Mouse (Mus musculus) kidney, adult 2 months (tissue): ENCODE data around the gene Nlrp6.

ENCODE experiments used
- CTCF ChIP-seq: fragments of 200-500 bp; conservative IDR thresholded peaks from 2 replicates; pipeline ENCODE4 v1.5.1; 2011; ENCODE audit warnings: low read depth, mild to moderate bottlenecking, control low read depth, low read length, moderate library complexity, mixed read lengths; ENCODE audit not compliant: insufficient read depth, insufficient read length
- POLR2A ChIP-seq: fragments of 200-500 bp; IDR thresholded peaks from one replicate; pipeline ENCODE4 v1.6.1; 2011; ENCODE audit warnings: low read depth, low read length, control low read depth

DNA sequence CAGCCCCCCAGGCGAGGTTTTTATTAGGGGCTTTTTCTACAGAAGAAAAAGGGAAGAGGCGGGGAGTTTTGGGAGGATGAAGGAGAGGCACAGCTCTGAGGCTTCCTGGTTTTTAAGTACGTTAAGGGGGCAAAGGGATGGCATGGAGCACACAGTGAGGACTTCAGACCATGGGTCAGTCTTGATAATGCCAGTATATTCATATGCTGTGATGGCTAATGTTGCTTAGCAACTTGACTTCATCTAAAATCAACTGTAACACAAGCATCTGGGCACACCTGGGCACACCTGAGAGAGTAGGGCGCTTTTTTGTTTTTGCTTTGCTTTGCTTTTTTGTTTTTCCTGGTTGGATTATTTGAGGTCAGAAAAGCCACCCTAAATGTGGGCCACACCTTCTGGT lies 46.2 kb downstream of the Nlrp6 start, which contains the start of gene Ifitm1:
- TF ChIP-seq CTCF = no peak
- TF ChIP-seq POLR2A = no peak
